18 mouse cellular contexts compared by ENCODE assay signal in genomic region chr7:29426056-29426455, GRCm38 (mm10).
DNase-seq lines count a peak whose midpoint lies in the region; ATAC-seq and TF ChIP-seq lines count a peak whose summit lies in the region.
"Had no signal": no experiment of that assay in that cellular context is flagged by ENCODE, and none has a peak within 500 bp of the region (broad histone marks: within the 10 kb centered on the region; RNA-seq: fewer than 3 reads in every experiment).

No protein-coding gene starts in this region.

- no peak for TF ChIP-seq CTCF in gastrocnemius, adult 2 months (IDR thresholded peaks at IDR 0.05)
- TF ChIP-seq CTCF in stomach, postnatal 0 days (IDR thresholded peaks at IDR 0.05; ENCODE audit: low read depth): peak; percentile 20; the same call in 1 of the 2 replicates

- 0 out of 2 replicates have a peak overlapping the region, but pooled peaks have one; percentile 64 for H3K27ac ChIP-seq in gastrocnemius, adult 2 months
- peak overlapping the region; percentile 91 for H3K27ac ChIP-seq in lung, embryonic 15.5 days
- peak overlapping the region; percentile 61; the same call in 1 of the 2 replicates for H3K27ac ChIP-seq in stomach, postnatal 0 days (replicated peaks)
- H3K27ac ChIP-seq: forebrain, embryonic 13.5 days; heart, embryonic 13.5 days; left cerebral cortex, adult 2 months; limb, embryonic 10.5 days; neural tube, embryonic 12.5 days had no signal

- WGBS in lung, embryonic 15.5 days: 73% methylated on average over 8 of the region's 8 CpGs
- WGBS in stomach, postnatal 0 days: 64% methylated on average over 8 of the region's 8 CpGs

- intact Hi-C loops in gastrocnemius, adult 2 months (cut with DNase I): no loop called here

- no peaks in the 10 kb centered on the region for H3K36me3 ChIP-seq in lung, embryonic 15.5 days
- H3K36me3 ChIP-seq in stomach, postnatal 0 days (ENCODE audit: control insufficient read depth, insufficient read depth, low read length): no peaks in the 10 kb centered on the region
- H3K36me3 ChIP-seq: heart, embryonic 13.5 days; limb, embryonic 10.5 days; neural tube, embryonic 12.5 days had no signal

- no peak for ATAC-seq in lung, embryonic 15.5 days (ENCODE audit: borderline replicate concordance, extremely low read depth, low FRiP score, low TSS enrichment)
- ATAC-seq in stomach, postnatal 0 days (ENCODE audit: low FRiP score, low TSS enrichment): no peak

- H3K4me2 ChIP-seq in lung, embryonic 15.5 days: no peak overlapping the region
- H3K4me2 ChIP-seq in stomach, postnatal 0 days (replicated peaks; ENCODE audit: low read depth): no peak overlapping the region
- H3K4me2 ChIP-seq: forebrain, embryonic 13.5 days; heart, embryonic 13.5 days; liver, embryonic 11.5 days; neural tube, embryonic 12.5 days had no signal

- peak; percentile 57 for DNase-seq in adrenal gland, adult 8-10 months
- no peak for DNase-seq in adrenal gland, postnatal 25 days
- peak; percentile 29 for DNase-seq in gastrocnemius, adult 2 months
- DNase-seq in gastrocnemius, postnatal 25 days: no peak
- no peak for DNase-seq in lung, postnatal 14 days
- DNase-seq in stomach, postnatal 0 days (ENCODE audit: low spot score): no peak
- no peak for DNase-seq in embryo, embryonic 11 days
- DNase-seq: heart, postnatal 36 days; kidney, postnatal 10 days; thymus, postnatal 36 days had no signal

- H3K4me1 ChIP-seq in lung, embryonic 15.5 days: peaks cover 58% of the 10 kb centered on the region
- H3K4me1 ChIP-seq in stomach, postnatal 0 days (replicated peaks; ENCODE audit: control insufficient read depth, insufficient read depth): peaks cover 16% of the 10 kb centered on the region

- H3K27me3 ChIP-seq in lung, embryonic 15.5 days: no peaks in the 10 kb centered on the region
- H3K27me3 ChIP-seq in stomach, postnatal 0 days (ENCODE audit: control insufficient read depth, insufficient read depth, low read length): no peaks in the 10 kb centered on the region
- H3K27me3 ChIP-seq: CH12.LX; forebrain, embryonic 13.5 days; neural tube, embryonic 12.5 days had no signal

- no peak for TF ChIP-seq EP300 in stomach, postnatal 0 days (optimal IDR thresholded peaks at IDR 0.05)

- no peak overlapping the region for H3K9ac ChIP-seq in lung, embryonic 15.5 days
- H3K9ac ChIP-seq in stomach, postnatal 0 days (ENCODE audit: low read length): no peak overlapping the region
- H3K9ac ChIP-seq: forebrain, embryonic 13.5 days; heart, embryonic 13.5 days; neural tube, embryonic 12.5 days had no signal

- H3K4me3 ChIP-seq in gastrocnemius, adult 2 months: no peak overlapping the region
- H3K4me3 ChIP-seq in lung, embryonic 15.5 days: no peak overlapping the region
- H3K4me3 ChIP-seq in stomach, postnatal 0 days (ENCODE audit: low read depth, low read length): no peak overlapping the region
- H3K4me3 ChIP-seq: forebrain, embryonic 13.5 days; heart, embryonic 13.5 days; left cerebral cortex, adult 2 months; limb, embryonic 10.5 days; neural tube, embryonic 12.5 days had no signal

- no peaks in the 10 kb centered on the region for H3K9me3 ChIP-seq in lung, embryonic 15.5 days
- H3K9me3 ChIP-seq in stomach, postnatal 0 days (ENCODE audit: control insufficient read depth, low read length): no peaks in the 10 kb centered on the region
- H3K9me3 ChIP-seq: forebrain, embryonic 13.5 days; heart, embryonic 13.5 days; limb, embryonic 10.5 days; neural tube, embryonic 12.5 days had no signal

Comparison
In these comparisons a context has a peak if more than half of its experiments do, and no peak if none do; other contexts are left out.
1. DNase-seq: peak in adrenal gland, adult 8-10 months (single experiment) and gastrocnemius, adult 2 months (single experiment); none in adrenal gland, postnatal 25 days (single experiment), gastrocnemius, postnatal 25 days (single experiment), lung, postnatal 14 days (single experiment), stomach, postnatal 0 days (single experiment) and embryo, embryonic 11 days (single experiment).
2. Peak in every context shown above with its lines, with median percentiles within 50 percentile points of each other: H3K27ac ChIP-seq.